Mouse (Mus musculus) liver, adult 2 months (tissue): ENCODE data around the gene Pabpn1.

Experiments
- CTCF ChIP-seq: fragments of 200-500 bp; IDR thresholded peaks from 2 replicates; pipeline ENCODE4 v1.5.1; 2011; ENCODE audit warnings: low read depth, low read length, control low read depth
- POLR2A ChIP-seq: fragments of 200-500 bp; IDR thresholded peaks from 2 replicates; pipeline ENCODE4 v1.6.1; 2011; ENCODE audit warnings: low read length, control low read depth; ENCODE audit not compliant: insufficient read depth; ENCODE audit errors: extremely low read depth

DNA sequence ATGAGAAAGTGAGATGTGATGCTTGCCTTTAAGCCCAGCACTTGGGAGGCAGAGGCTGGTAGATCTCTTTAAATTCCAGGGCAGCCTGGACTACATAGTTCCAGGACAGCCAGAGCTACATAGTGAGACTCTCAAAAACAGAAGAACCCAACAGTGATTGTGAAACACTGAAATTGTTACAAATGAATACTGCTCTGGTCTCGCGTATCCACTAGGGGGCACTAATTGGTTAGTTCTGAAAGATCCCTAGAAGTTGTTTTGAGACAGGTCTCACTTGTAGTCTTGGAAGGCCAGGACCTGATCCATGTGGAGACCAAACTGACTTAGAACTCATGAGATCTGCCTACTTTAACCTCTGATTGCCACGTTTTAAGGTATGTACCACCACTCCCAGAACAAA, 8.1 kb downstream of the Pabpn1 start:
- no peak for TF ChIP-seq POLR2A
- TF ChIP-seq CTCF = peak; percentile 56
